Mouse (Mus musculus) central nervous system, embryonic 18 days (tissue): Measurements from ENCODE around the gene Sel1l2. TPM values are rescaled to one million over a fixed set of nuclear protein-coding genes. Genes with fewer than 3 reads are reported as not detected.

Experiments
- polyA plus RNA-seq: library from polyadenylated mRNA; depleted of rRNA; stranded (reverse); fragments of >200 nt; gene quantifications from 2 replicates; pipeline ENCODE4 v1.2.3, GENCODE M21; 2012; rRNA removed

The Sel1l2 gene
- polyA plus RNA-seq, result not detected in 2 replicates

GRCm38 (mm10) chr2:140389525-140389924 lies at the start of gene Sel1l2:
Gene Sel1l2 (minus strand): TSS chr2:140389706.

DNA sequence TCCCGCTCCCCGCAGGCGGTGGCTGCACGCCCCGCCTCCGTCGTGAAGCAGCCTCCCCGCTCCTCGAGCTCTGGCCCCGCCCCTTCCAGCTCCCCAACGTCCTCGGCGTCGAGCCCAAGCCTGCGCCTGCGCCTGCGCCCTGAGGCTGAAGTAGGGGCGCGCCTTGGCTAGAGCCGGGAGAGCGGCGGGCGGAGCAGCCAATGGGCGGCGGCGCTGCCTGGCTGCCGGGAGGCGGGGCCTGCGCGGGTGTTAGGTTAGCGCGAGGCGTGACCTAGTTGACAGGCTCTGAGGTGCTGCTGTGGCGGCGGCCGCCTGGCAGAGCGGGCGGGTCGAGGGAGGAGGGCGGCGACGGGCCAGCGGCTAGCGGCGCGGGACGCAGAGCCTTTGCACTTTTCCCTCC lies 5.7 kb upstream of the Sel1l2 start, which contains the start of gene Macrod2:
Gene Macrod2 (plus strand): TSS at position 131 of the 400 bp plus-strand sequence.

Other genes starting within 250 kb of the Sel1l2 start
- gene Gm17374, start 237.7 kb downstream of the Sel1l2 start, polyA plus RNA-seq, result not detected in 2 replicates
- gene Esf1, start 219.1 kb downstream of the Sel1l2 start, polyA plus RNA-seq, result 7.5 and 8.4 TPM in 2 replicates
- 45.7 and 46.4 TPM in 2 replicates for gene Ndufaf5, start 219.1 kb downstream of the Sel1l2 start, polyA plus RNA-seq
- gene Macrod2, start 5.6 kb upstream of the Sel1l2 start, polyA plus RNA-seq, result 28.3 and 29.3 TPM in 2 replicates